Mouse (Mus musculus) embryonic facial prominence, embryonic 13.5 days (tissue): ENCODE measurements at regions not wholly inside any gene's neighbourhood (a gene's known extent, or its start where the extent isn't known, plus 50 kb on each side); places are given as distances from the start of the nearest gene placed in this dataset.

Experiments
- ATAC-seq: fragments of 200-750 bp; cut with Nextera tagmentation; 2 replicates; pipeline ENCODE4 v1.8.0; 2017; ENCODE audit warnings: low read depth; ENCODE audit not compliant: insufficient number of reproducible peaks, insufficient read depth, low FRiP score, low TSS enrichment
- H3K27ac ChIP-seq: fragments of 300-500 bp; sonication (generic); 2 replicates; pipeline ENCODE4 v1.5.1; 2015; ENCODE audit warnings: moderate library complexity, mild to moderate bottlenecking, inconsistent platforms
- H3K27me3 ChIP-seq: fragments of 300-500 bp; sonication (generic); 2 replicates; pipeline ENCODE4 v1.6.1; 2015; ENCODE audit warnings: mild to moderate bottlenecking, inconsistent platforms
- H3K36me3 ChIP-seq: fragments of 300-500 bp; sonication (generic); 2 replicates; pipeline ENCODE4 v1.6.1; 2015; ENCODE audit warnings: mild to moderate bottlenecking, inconsistent platforms
- H3K4me1 ChIP-seq: fragments of 300-500 bp; sonication (generic); 2 replicates; pipeline ENCODE4 v1.6.1; 2015; ENCODE audit warnings: inconsistent platforms
- H3K4me2 ChIP-seq: fragments of 300-500 bp; sonication (generic); 2 replicates; pipeline ENCODE4 v1.6.1; 2015; ENCODE audit warnings: moderate library complexity, mild to moderate bottlenecking, inconsistent platforms
- H3K4me3 ChIP-seq: fragments of 300-500 bp; sonication (generic); 2 replicates; pipeline ENCODE4 v1.5.1; 2015; ENCODE audit warnings: mild to moderate bottlenecking, inconsistent platforms
- H3K9ac ChIP-seq: fragments of 300-500 bp; sonication (generic); 2 replicates; pipeline ENCODE4 v1.6.1; 2015; ENCODE audit warnings: mild to moderate bottlenecking, inconsistent platforms
- H3K9me3 ChIP-seq: fragments of 300-500 bp; sonication (generic); 2 replicates; pipeline ENCODE4 v1.6.1; 2016; ENCODE audit warnings: inconsistent platforms
- WGBS: fragments of 180-500 bp; shearing (Covaris S2); methylation state at CpG from one replicate; pipeline ENCODE4 v1.1.7; 2015; ENCODE audit warnings: mixed read lengths; 5-methylcytosine and 5-hydroxymethylcytosine counted together

DNA sequence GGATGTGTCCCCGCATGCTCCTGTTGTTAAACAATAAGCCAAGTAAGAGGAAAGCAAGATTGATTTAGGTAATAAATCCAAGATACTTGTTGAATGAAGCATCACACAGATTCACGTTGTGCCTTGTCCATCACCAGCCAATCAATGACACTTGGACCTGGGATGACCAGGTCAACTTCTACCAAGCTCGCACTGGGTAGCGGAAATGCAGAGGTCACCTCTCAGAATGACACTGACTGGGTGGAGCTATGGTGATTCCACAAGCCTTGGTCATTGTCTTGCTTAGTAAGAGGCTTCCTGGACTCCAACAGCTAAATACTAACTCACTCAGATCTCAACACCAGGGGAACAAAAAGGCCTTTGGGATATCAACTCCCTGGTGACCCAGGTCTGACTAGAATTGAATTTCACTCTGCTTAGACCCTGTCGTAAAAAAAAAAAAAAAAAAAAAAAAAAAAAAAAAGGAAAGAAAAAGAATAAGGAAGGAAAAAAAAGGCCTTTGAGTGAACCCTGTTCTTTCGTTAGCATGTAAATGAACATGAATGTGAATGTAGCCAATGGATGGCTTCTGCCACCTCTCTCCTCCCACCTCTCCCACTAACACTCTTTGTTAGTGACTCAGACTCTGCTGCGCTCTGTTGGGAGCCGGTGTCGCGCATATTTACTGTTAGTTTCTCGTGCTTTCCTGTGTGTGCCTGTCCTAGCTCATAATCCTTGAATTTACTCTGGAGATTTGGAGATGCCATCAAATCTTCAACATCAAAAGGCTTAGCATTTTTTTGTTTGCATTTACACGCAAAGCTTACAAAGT is 66.4 kb upstream of the Skap2 start:
- 19% methylated on average over 12 of the region's 12 CpGs for WGBS
- no peak for ATAC-seq

DNA sequence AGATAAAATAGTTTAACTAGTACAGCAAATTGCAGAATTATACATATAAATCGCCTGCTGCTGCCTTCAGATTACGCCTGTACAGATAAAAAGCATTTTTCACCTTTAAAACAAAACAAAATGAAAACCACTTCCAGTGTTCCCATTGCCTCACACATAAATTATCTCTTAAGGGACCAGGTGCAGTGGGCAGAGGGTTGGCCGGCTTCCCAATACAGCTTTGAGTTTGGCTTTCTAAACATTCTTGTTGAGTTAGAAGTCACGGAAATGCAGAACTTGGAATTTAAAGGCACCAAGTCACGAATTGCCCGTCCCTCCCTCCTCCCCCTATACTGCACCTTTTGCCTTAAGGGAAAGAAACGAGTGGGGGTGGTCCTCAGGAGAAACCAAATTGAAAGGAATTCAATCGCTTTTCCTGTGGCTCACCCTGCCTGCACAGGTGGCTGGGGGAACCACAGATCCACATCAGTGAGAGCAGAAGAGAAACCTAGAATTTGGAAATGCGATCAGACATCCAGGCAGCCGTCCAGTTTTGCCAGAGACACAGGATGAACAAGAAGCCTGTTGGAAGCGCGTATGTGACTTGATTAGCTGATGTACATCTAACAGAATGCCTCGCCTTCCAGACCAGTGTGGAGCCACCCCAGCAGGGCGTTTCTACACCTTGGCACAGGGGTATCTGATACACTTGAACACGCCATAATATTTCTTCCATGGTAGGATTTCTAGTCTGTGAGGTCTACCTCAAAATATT is 64.0 kb upstream of the Skap2 start:
- H3K9me3 ChIP-seq, result no peaks in the 10 kb centered on the region
- no peaks in the 10 kb centered on the region for H3K36me3 ChIP-seq
- WGBS, result 46% methylated on average over 15 of the region's 15 CpGs
- no peak overlapping the region; the same call in 1 of the 2 replicates for H3K4me2 ChIP-seq
- H3K4me3 ChIP-seq, result no peak overlapping the region
- no peak for ATAC-seq
- H3K27me3 ChIP-seq, result 0 out of 2 replicates have a peak, but pooled peaks cover 2% of the 10 kb centered on the region
- peaks cover 15% of the 10 kb centered on the region; the same call in 1 of the 2 replicates for H3K4me1 ChIP-seq
- H3K27ac ChIP-seq, result no peak overlapping the region; the same call in 1 of the 2 replicates
- no peak overlapping the region for H3K9ac ChIP-seq

More for the DNA sequence above, 66.4 kb upstream of the Skap2 start:
- peak overlapping the region; percentile 38 for H3K4me2 ChIP-seq
- H3K4me3 ChIP-seq, result no peak overlapping the region
- H3K4me1 ChIP-seq, result peaks cover 15% of the 10 kb centered on the region; the same call in 1 of the 2 replicates
- H3K36me3 ChIP-seq, result no peaks in the 10 kb centered on the region
- H3K27ac ChIP-seq, result no peak overlapping the region
- no peaks in the 10 kb centered on the region for H3K9me3 ChIP-seq
- no peak overlapping the region for H3K9ac ChIP-seq
- 0 out of 2 replicates have a peak, but pooled peaks cover 2% of the 10 kb centered on the region for H3K27me3 ChIP-seq

DNA sequence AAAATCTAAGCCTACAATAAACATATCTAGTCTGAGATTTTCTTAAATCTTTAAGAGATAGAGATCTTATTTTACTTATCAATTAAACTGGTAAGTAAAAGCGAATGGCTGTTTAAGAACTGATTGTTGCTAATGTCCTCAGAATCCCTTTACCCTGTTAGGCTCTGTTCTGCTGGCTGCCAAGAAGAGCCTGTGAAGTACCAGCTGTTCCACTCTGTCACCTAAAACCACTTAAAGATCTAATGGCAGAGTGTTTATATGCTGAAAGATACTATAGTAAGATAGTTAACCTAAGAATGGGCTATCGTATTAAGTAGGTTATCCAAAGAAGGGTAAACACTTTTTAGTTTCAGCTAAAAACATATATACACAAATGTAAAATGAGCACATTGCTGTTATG is 62.6 kb upstream of the Skap2 start:
- H3K4me2 ChIP-seq, result no peak overlapping the region
- H3K27ac ChIP-seq, result no peak overlapping the region
- H3K4me1 ChIP-seq, result peaks cover 15% of the 10 kb centered on the region; the same call in 1 of the 2 replicates
- no peaks in the 10 kb centered on the region for H3K9me3 ChIP-seq
- 86% methylated on average over 2 of the region's 2 CpGs for WGBS
- ATAC-seq, result no peak
- no peak overlapping the region for H3K9ac ChIP-seq
- 0 out of 2 replicates have a peak, but pooled peaks cover 2% of the 10 kb centered on the region for H3K27me3 ChIP-seq
- no peak overlapping the region for H3K4me3 ChIP-seq
- no peaks in the 10 kb centered on the region for H3K36me3 ChIP-seq

DNA sequence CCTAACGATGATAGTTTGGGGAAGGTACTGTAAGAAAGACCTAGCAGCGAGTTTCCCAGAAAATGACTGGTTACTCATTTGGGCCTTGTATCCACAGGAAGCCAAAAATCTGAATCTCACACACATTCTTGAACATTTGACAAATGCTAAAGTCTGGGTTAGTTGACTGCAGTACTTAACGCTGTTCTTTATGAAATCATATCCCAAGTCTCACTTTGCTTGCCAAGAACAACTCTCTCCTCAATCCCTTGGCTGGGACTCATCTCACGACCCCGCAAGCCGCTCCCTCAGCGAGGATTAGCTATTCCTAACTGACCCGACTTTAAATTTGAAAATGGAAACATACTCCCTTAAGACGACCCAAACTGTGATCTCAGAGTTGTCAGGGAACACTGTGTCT is 54.8 kb upstream of the Skap2 start:
- H3K4me1 ChIP-seq, result no peaks in the 10 kb centered on the region
- no peaks in the 10 kb centered on the region for H3K36me3 ChIP-seq
- H3K27ac ChIP-seq, result no peak overlapping the region
- H3K27me3 ChIP-seq, result no peaks in the 10 kb centered on the region
- no peak overlapping the region for H3K4me2 ChIP-seq
- H3K9me3 ChIP-seq, result no peaks in the 10 kb centered on the region
- no peak overlapping the region for H3K9ac ChIP-seq
- WGBS, result 77% methylated on average over 9 of the region's 9 CpGs
- no peak overlapping the region for H3K4me3 ChIP-seq
- ATAC-seq, result no peak

DNA sequence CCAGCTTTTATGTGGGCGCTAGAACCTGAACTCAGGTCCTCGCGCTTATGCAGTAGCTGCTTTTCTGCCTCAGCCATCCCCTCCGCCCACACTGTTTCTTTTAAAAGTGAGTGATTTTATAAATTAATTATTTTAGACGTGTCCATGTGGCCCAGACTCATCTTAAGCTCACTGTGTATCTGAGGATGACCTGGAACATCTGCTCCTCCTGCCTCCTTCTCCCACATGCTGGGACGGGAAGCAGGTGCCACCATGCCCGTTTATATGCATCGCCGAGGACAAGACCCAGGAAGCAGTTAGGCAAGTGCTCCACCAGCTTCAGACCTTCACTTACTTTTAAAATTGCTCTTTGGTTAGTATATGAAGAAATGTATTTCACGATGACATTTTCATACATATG is 53.3 kb upstream of the Skap2 start:
- Histone ChIP-seq H3K36me3 (no peaks in the 10 kb centered on the region), H3K4me1 (no peaks in the 10 kb centered on the region), H3K9me3 (no peaks in the 10 kb centered on the region), H3K4me3 (no peak overlapping the region), H3K27ac (no peak overlapping the region), H3K4me2 (no peak overlapping the region), H3K9ac (no peak overlapping the region), H3K27me3 (no peaks in the 10 kb centered on the region; the same call in 1 of the 2 replicates)
- no peak for ATAC-seq
- 87% methylated on average over 10 of the region's 10 CpGs for WGBS

DNA sequence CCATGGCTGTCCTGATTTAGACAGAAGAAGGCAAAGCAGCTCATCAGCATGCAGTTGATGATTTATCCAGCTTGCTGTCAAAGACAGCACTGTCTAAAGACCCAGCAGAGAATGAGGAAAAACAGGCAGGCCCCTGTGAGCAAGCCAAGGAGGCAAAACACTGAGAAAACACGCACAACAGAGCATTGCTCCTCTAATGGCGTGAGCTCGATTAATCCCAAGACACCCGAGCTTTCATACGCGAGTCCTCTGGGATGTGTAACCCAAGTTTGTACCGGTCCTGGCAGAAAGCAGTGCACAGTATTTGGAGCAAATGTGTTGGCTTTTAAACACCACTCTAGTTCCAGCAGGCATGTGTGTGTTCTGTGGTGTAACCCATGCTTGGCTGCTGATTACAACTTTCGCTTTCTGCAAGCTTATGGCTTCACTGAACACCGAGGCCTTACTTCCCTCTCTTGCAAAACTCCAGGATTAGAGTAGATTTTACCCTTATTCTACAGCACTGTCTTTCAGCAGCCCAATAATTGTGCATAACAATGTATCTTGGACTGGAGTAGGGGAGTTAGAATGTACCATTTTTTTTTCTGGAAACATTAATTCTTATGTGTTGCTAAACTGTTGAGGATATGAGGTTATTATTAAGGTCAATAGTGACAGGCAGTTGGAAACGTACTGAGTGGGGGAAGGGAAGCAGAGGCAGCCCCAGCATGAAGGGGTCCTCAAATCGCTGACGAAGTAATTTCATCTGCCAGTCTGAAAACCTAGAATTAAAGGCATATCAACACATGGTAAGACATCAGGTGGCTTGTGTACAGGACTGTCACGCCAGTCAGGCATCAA is 52.0 kb upstream of the Skap2 start:
- no peaks in the 10 kb centered on the region for H3K36me3 ChIP-seq
- peaks cover 3% of the 10 kb centered on the region; the same call in 1 of the 2 replicates for H3K4me1 ChIP-seq
- no peaks in the 10 kb centered on the region for H3K9me3 ChIP-seq
- ATAC-seq, result no peak
- 59% methylated on average over 13 of the region's 13 CpGs for WGBS
- no peak overlapping the region for H3K9ac ChIP-seq
- H3K27me3 ChIP-seq, result peaks cover 11% of the 10 kb centered on the region
- H3K27ac ChIP-seq, result no peak overlapping the region
- H3K4me3 ChIP-seq, result no peak overlapping the region
- H3K4me2 ChIP-seq, result no peak overlapping the region
